27 mouse cellular contexts compared by ENCODE assay signal in the genomic region with DNA sequence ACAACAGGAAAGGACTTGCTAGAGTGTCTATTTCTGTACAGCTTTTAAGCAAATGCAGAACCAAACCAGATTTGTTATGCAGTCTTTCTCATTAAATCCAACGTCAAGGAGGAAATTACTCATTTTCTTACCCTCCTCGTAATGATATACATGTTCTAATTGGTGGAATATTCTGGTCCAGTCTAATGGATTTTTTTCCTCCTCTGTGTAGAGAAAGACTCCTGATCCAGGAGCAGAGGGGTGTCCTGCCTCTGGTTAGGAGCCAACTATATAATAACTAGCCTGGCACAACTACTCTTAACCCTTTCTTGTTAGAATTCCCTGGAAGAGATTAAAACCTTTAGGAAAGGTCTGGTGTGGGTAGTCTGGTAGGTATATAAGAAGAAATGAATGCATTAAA. TPM values are rescaled to one million over a fixed set of nuclear protein-coding genes. Genes with fewer than 3 reads are reported as not detected.
DNase-seq lines count a peak whose midpoint lies in the region; ATAC-seq and TF ChIP-seq lines count a peak whose summit lies in the region.
"Had no signal": no experiment of that assay in that cellular context is flagged by ENCODE, and none has a peak within 500 bp of the region (broad histone marks: within the 10 kb centered on the region; RNA-seq: fewer than 3 reads in every experiment).

No protein-coding gene starts in this region.

- 0 out of 2 replicates have a peak, but pooled peaks have one; percentile 45 for ATAC-seq in forebrain, embryonic 11.5 days (replicated peaks; ENCODE audit: low FRiP score)
- no peak; the same call in 1 of the 2 replicates for ATAC-seq in forebrain, embryonic 12.5 days (ENCODE audit: low FRiP score)
- ATAC-seq in forebrain, embryonic 14.5 days = peak; percentile 84
- no peak for ATAC-seq in forebrain, postnatal 0 days
- ATAC-seq in forebrain, embryonic 16.5 days = peak; percentile 84
- ATAC-seq: activated CD4-positive, CD25-positive, alpha-beta regulatory T cell, adult 4 months; CD4-positive, CD25-positive, alpha-beta regulatory T cell, adult 4 months; Patski had no signal

- no peak overlapping the region for H3K27ac ChIP-seq in forebrain, embryonic 11.5 days (ENCODE audit: low read depth, low read length)
- H3K27ac ChIP-seq in forebrain, embryonic 12.5 days = no peak overlapping the region
- no peak overlapping the region for H3K27ac ChIP-seq in forebrain, embryonic 14.5 days (ENCODE audit: low read depth, low read length)
- no peak overlapping the region for H3K27ac ChIP-seq in forebrain, postnatal 0 days (ENCODE audit: low read depth, low read length)
- H3K27ac ChIP-seq in forebrain, embryonic 16.5 days (ENCODE audit: low read length) = no peak overlapping the region
- H3K27ac ChIP-seq: embryonic facial prominence, embryonic 13.5 days; embryonic facial prominence, embryonic 15.5 days had no signal

- no peaks in the 10 kb centered on the region for H3K36me3 ChIP-seq in forebrain, embryonic 11.5 days (ENCODE audit: control insufficient read depth, insufficient read depth, low read length)
- no peaks in the 10 kb centered on the region for H3K36me3 ChIP-seq in forebrain, embryonic 12.5 days (replicated peaks)
- no peaks in the 10 kb centered on the region for H3K36me3 ChIP-seq in forebrain, embryonic 14.5 days (ENCODE audit: control insufficient read depth, insufficient read depth, low read length)
- no peaks in the 10 kb centered on the region for H3K36me3 ChIP-seq in forebrain, postnatal 0 days (ENCODE audit: insufficient read depth)
- H3K36me3 ChIP-seq in forebrain, embryonic 16.5 days (ENCODE audit: control insufficient read depth, insufficient read depth) = no peaks in the 10 kb centered on the region
- H3K36me3 ChIP-seq: embryonic facial prominence, embryonic 13.5 days; embryonic facial prominence, embryonic 15.5 days; G1E had no signal

- no peak for DNase-seq in forebrain, embryonic 11.5 days (ENCODE audit: low spot score)
- DNase-seq in forebrain, embryonic 14.5 days (ENCODE audit: low spot score) = peak; percentile 69
- DNase-seq in forebrain, postnatal 0 days = no peak
- no peak for DNase-seq in layer of hippocampus, postnatal 36 days
- DNase-seq: adrenal gland, adult 8-10 months; adrenal gland, postnatal 14 days; adrenal gland, postnatal 36 days; B cell, adult 2 months; cerebellum, adult 11 months; cerebellum, adult 18-20 months; cerebellum, adult 8-10 months; cerebellum, adult 9-11 months; cerebellum, postnatal 14 days; cerebellum, postnatal 36 days; embryo, embryonic 11 days had no signal

- no peaks in the 10 kb centered on the region for H3K27me3 ChIP-seq in forebrain, embryonic 11.5 days (ENCODE audit: control insufficient read depth, insufficient read depth, low read length)
- no peaks in the 10 kb centered on the region for H3K27me3 ChIP-seq in forebrain, embryonic 12.5 days
- H3K27me3 ChIP-seq in forebrain, embryonic 14.5 days (replicated peaks; ENCODE audit: control insufficient read depth, insufficient read depth, low read length) = no peaks in the 10 kb centered on the region
- no peaks in the 10 kb centered on the region for H3K27me3 ChIP-seq in forebrain, postnatal 0 days (ENCODE audit: insufficient read depth, low read length)
- H3K27me3 ChIP-seq in forebrain, embryonic 16.5 days (replicated peaks; ENCODE audit: control insufficient read depth, insufficient read depth, low read length) = no peaks in the 10 kb centered on the region
- H3K27me3 ChIP-seq: CH12.LX; embryonic facial prominence, embryonic 13.5 days; embryonic facial prominence, embryonic 15.5 days; Patski had no signal

- no peak for TF ChIP-seq CTCF in forebrain, postnatal 0 days (IDR thresholded peaks at IDR 0.05; ENCODE audit: low read depth)

- H3K4me2 ChIP-seq in forebrain, embryonic 11.5 days (ENCODE audit: low read depth, low read length, severe bottlenecking) = no peak overlapping the region
- H3K4me2 ChIP-seq in forebrain, embryonic 12.5 days = no peak overlapping the region
- no peak overlapping the region for H3K4me2 ChIP-seq in forebrain, embryonic 14.5 days (ENCODE audit: low read length)
- H3K4me2 ChIP-seq in forebrain, postnatal 0 days (ENCODE audit: low read depth) = no peak overlapping the region
- no peak overlapping the region for H3K4me2 ChIP-seq in forebrain, embryonic 16.5 days (ENCODE audit: low read length)
- H3K4me2 ChIP-seq: embryonic facial prominence, embryonic 13.5 days; embryonic facial prominence, embryonic 15.5 days had no signal

- WGBS in forebrain, embryonic 11.5 days = 72% methylated on average over 2 of the region's 2 CpGs
- 55% methylated on average over 2 of the region's 2 CpGs for WGBS in forebrain, embryonic 12.5 days
- WGBS in forebrain, embryonic 14.5 days = 25% methylated on average over 2 of the region's 2 CpGs
- WGBS in forebrain, postnatal 0 days = 26% methylated on average over 2 of the region's 2 CpGs
- WGBS in forebrain, embryonic 16.5 days = 17% methylated on average over 2 of the region's 2 CpGs

- H3K4me3 ChIP-seq in forebrain, embryonic 11.5 days (ENCODE audit: low read depth, low read length) = no peak overlapping the region
- H3K4me3 ChIP-seq in forebrain, embryonic 12.5 days (replicated peaks) = no peak overlapping the region
- H3K4me3 ChIP-seq in forebrain, embryonic 14.5 days (ENCODE audit: low read depth, low read length) = no peak overlapping the region
- no peak overlapping the region for H3K4me3 ChIP-seq in forebrain, postnatal 0 days (ENCODE audit: low read depth, low read length)
- no peak overlapping the region for H3K4me3 ChIP-seq in forebrain, embryonic 16.5 days (replicated peaks; ENCODE audit: low read length)
- H3K4me3 ChIP-seq: embryonic facial prominence, embryonic 13.5 days; embryonic facial prominence, embryonic 15.5 days; erythroblast, embryonic 14.5 days had no signal

- no peak overlapping the region for H3K9ac ChIP-seq in forebrain, embryonic 11.5 days (ENCODE audit: low read length)
- no peak overlapping the region for H3K9ac ChIP-seq in forebrain, embryonic 12.5 days
- no peak overlapping the region for H3K9ac ChIP-seq in forebrain, embryonic 14.5 days (ENCODE audit: low read length)
- no peak overlapping the region for H3K9ac ChIP-seq in forebrain, postnatal 0 days
- H3K9ac ChIP-seq in forebrain, embryonic 16.5 days (replicated peaks; ENCODE audit: low read depth, low read length) = no peak overlapping the region
- H3K9ac ChIP-seq: embryonic facial prominence, embryonic 13.5 days; embryonic facial prominence, embryonic 15.5 days had no signal

- no peaks in the 10 kb centered on the region for H3K9me3 ChIP-seq in forebrain, embryonic 11.5 days (ENCODE audit: control insufficient read depth, low read length)
- H3K9me3 ChIP-seq in forebrain, embryonic 12.5 days = no peaks in the 10 kb centered on the region
- H3K9me3 ChIP-seq in forebrain, embryonic 14.5 days (replicated peaks; ENCODE audit: control insufficient read depth, low read length) = no peaks in the 10 kb centered on the region
- no peaks in the 10 kb centered on the region for H3K9me3 ChIP-seq in forebrain, postnatal 0 days (ENCODE audit: low read length)
- no peaks in the 10 kb centered on the region for H3K9me3 ChIP-seq in forebrain, embryonic 16.5 days (ENCODE audit: control insufficient read depth, low read length)
- H3K9me3 ChIP-seq: embryonic facial prominence, embryonic 13.5 days; embryonic facial prominence, embryonic 15.5 days; G1E had no signal

- H3K4me1 ChIP-seq in forebrain, embryonic 11.5 days (replicated peaks; ENCODE audit: control insufficient read depth, insufficient read depth, low read length) = no peaks in the 10 kb centered on the region
- H3K4me1 ChIP-seq in forebrain, embryonic 12.5 days = no peaks in the 10 kb centered on the region
- 0 out of 2 replicates have a peak, but pooled peaks cover 4% of the 10 kb centered on the region for H3K4me1 ChIP-seq in forebrain, embryonic 14.5 days (ENCODE audit: control insufficient read depth, insufficient read depth, low read length)
- no peaks in the 10 kb centered on the region for H3K4me1 ChIP-seq in forebrain, postnatal 0 days (ENCODE audit: insufficient read depth)
- 0 out of 2 replicates have a peak, but pooled peaks cover 3% of the 10 kb centered on the region for H3K4me1 ChIP-seq in forebrain, embryonic 16.5 days (replicated peaks; ENCODE audit: control insufficient read depth, insufficient read depth, low read length)
- H3K4me1 ChIP-seq: embryonic facial prominence, embryonic 13.5 days; embryonic facial prominence, embryonic 15.5 days had no signal

RNA-seq across cellular contexts. Expression of gene Htr1a, which starts 10.3 kb away (rescaled TPM):
- polyA plus RNA-seq in forebrain, embryonic 11.5 days (2014; fragmentation: Nextera tagmentation; extraction: Ambion mirVana) = 0.05 and 0.16 TPM in 2 replicates
- 0.26 TPM in 2 replicates for polyA plus RNA-seq in forebrain, embryonic 12.5 days (2016; fragmentation: Nextera tagmentation; extraction: Ambion mirVana)
- 0.62 and 1.3 TPM in 2 replicates for polyA plus RNA-seq in forebrain, embryonic 14.5 days (2014; fragmentation: Nextera tagmentation; extraction: Ambion mirVana)
- total RNA-seq in forebrain, postnatal 0 days (2014; rRNA removed) = 7.5 and 8.4 TPM in 2 replicates
- 3.1 and 4.7 TPM in 2 replicates for polyA plus RNA-seq in forebrain, postnatal 0 days (2015; fragmentation: Nextera tagmentation; extraction: Ambion mirVana)
- polyA plus RNA-seq in forebrain, embryonic 16.5 days (2015; fragmentation: Nextera tagmentation; extraction: Ambion mirVana) = 1.7 and 2.9 TPM in 2 replicates
- total RNA-seq in layer of hippocampus, postnatal 36 days (2021) = 10 to 100 TPM; 43.7 to 45.1 TPM
- total RNA-seq: adrenal gland, adult 18-20 months; adrenal gland, adult 8-10 months; adrenal gland, postnatal 14 days; adrenal gland, postnatal 36 days; CH12.LX; common myeloid progenitor, adult 5-6 weeks had no signal
- polyA plus RNA-seq: activated CD4-positive, CD25-positive, alpha-beta regulatory T cell, adult 4 months; CD4-positive, CD25-positive, alpha-beta regulatory T cell, adult 4 months; erythroblast, embryonic 14.5 days; G1E; Patski had no signal

Comparison
In these comparisons a context has a peak if more than half of its experiments do, and no peak if none do; other contexts are left out.
1. ATAC-seq: peak in forebrain, embryonic 11.5 days (single experiment), forebrain, embryonic 14.5 days (single experiment) and forebrain, embryonic 16.5 days (single experiment); none in forebrain, embryonic 12.5 days (single experiment) and forebrain, postnatal 0 days (single experiment).